In genomic region chr11:95808448-95809011, GRCm38 (mm10) we compare ENCODE assay signal across 13 mouse cellular contexts. TPM values are rescaled to one million over a fixed set of nuclear protein-coding genes. Genes with fewer than 3 reads are reported as not detected.
A peak's percentile ranks its signal among the peaks of the same experiment; 100 is the strongest.
DNase-seq lines count a peak whose midpoint lies in the region; ATAC-seq lines count a peak whose summit lies in the region.
"Had no signal": no experiment of that assay in that cellular context is flagged by ENCODE, and none has a peak within 500 bp of the region (broad histone marks: within the 10 kb centered on the region; RNA-seq: fewer than 3 reads in every experiment).

No protein-coding gene starts in this region.

- WGBS in forebrain, embryonic 10.5 days: 80% methylated on average over 5 of the region's 5 CpGs
- WGBS in forebrain, embryonic 11.5 days: 77% methylated on average over 5 of the region's 5 CpGs
- WGBS in neural tube, embryonic 11.5 days: 90% methylated on average over 5 of the region's 5 CpGs
- 75% methylated on average over 5 of the region's 5 CpGs for WGBS in neural tube, embryonic 15.5 days
- WGBS in liver, embryonic 15.5 days (ENCODE audit: insufficient replicate concordance): 24% methylated on average over 5 of the region's 5 CpGs

- H3K36me3 ChIP-seq in forebrain, embryonic 10.5 days (replicated peaks): no peaks in the 10 kb centered on the region
- H3K36me3 ChIP-seq in forebrain, embryonic 11.5 days (ENCODE audit: control insufficient read depth, insufficient read depth, low read length): no peaks in the 10 kb centered on the region
- no peaks in the 10 kb centered on the region for H3K36me3 ChIP-seq in neural tube, embryonic 11.5 days (ENCODE audit: control insufficient read depth, insufficient read depth, low read length)
- H3K36me3 ChIP-seq in neural tube, embryonic 15.5 days: no peaks in the 10 kb centered on the region
- H3K36me3 ChIP-seq in liver, embryonic 15.5 days (replicated peaks): no peaks in the 10 kb centered on the region
- H3K36me3 ChIP-seq: midbrain, embryonic 15.5 days had no signal

- no peak for DNase-seq in forebrain, embryonic 10.5 days (ENCODE audit: extremely low spot score, low spot score)
- DNase-seq in forebrain, embryonic 11.5 days (ENCODE audit: low spot score): no peak
- no peak for DNase-seq in neural tube, embryonic 11.5 days (ENCODE audit: low spot score)
- DNase-seq in thymus, adult 18-20 months: no peak
- DNase-seq in retina, embryonic 14.5 days (ENCODE audit: low spot score): no peak
- DNase-seq in cerebellum, adult 11-12 months: no peak
- DNase-seq: retina, postnatal 1 day had no signal

- peaks cover 7% of the 10 kb centered on the region; the same call in 1 of the 2 replicates for H3K9me3 ChIP-seq in forebrain, embryonic 10.5 days
- H3K9me3 ChIP-seq in forebrain, embryonic 11.5 days (ENCODE audit: control insufficient read depth, low read length): no peaks in the 10 kb centered on the region; the same call in 1 of the 2 replicates
- H3K9me3 ChIP-seq in neural tube, embryonic 11.5 days (ENCODE audit: control insufficient read depth, low read length): no peaks in the 10 kb centered on the region; the same call in 1 of the 2 replicates
- no peaks in the 10 kb centered on the region for H3K9me3 ChIP-seq in neural tube, embryonic 15.5 days (replicated peaks)
- H3K9me3 ChIP-seq in liver, embryonic 15.5 days (replicated peaks): no peaks in the 10 kb centered on the region
- H3K9me3 ChIP-seq: midbrain, embryonic 15.5 days had no signal

- no peak for ATAC-seq in forebrain, embryonic 11.5 days (replicated peaks; ENCODE audit: low FRiP score)
- ATAC-seq in neural tube, embryonic 11.5 days (ENCODE audit: insufficient read depth, low FRiP score, low TSS enrichment): no peak
- ATAC-seq in neural tube, embryonic 15.5 days (ENCODE audit: low FRiP score): no peak
- peak; percentile 93 for ATAC-seq in liver, embryonic 15.5 days (ENCODE audit: insufficient read depth)
- ATAC-seq: midbrain, embryonic 15.5 days; Patski had no signal

- 0 out of 2 replicates have a peak, but pooled peaks cover 5% of the 10 kb centered on the region for H3K27me3 ChIP-seq in forebrain, embryonic 10.5 days (ENCODE audit: poor library complexity, severe bottlenecking)
- no peaks in the 10 kb centered on the region for H3K27me3 ChIP-seq in forebrain, embryonic 11.5 days (ENCODE audit: control insufficient read depth, insufficient read depth, low read length)
- H3K27me3 ChIP-seq in neural tube, embryonic 11.5 days (ENCODE audit: control insufficient read depth, insufficient read depth, low read length): no peaks in the 10 kb centered on the region
- no peaks in the 10 kb centered on the region for H3K27me3 ChIP-seq in neural tube, embryonic 15.5 days (replicated peaks)
- H3K27me3 ChIP-seq in liver, embryonic 15.5 days: no peaks in the 10 kb centered on the region
- H3K27me3 ChIP-seq: midbrain, embryonic 15.5 days; Patski had no signal

- no peak overlapping the region for H3K9ac ChIP-seq in forebrain, embryonic 11.5 days (ENCODE audit: low read length)
- peak overlapping the region; percentile 6; the same call in 1 of the 2 replicates for H3K9ac ChIP-seq in neural tube, embryonic 11.5 days (ENCODE audit: low read length)
- no peak overlapping the region for H3K9ac ChIP-seq in neural tube, embryonic 15.5 days (replicated peaks)
- H3K9ac ChIP-seq in liver, embryonic 15.5 days: peak overlapping the region; percentile 73
- H3K9ac ChIP-seq: midbrain, embryonic 15.5 days had no signal

- no peak overlapping the region for H3K4me2 ChIP-seq in forebrain, embryonic 11.5 days (ENCODE audit: low read depth, low read length, severe bottlenecking)
- H3K4me2 ChIP-seq in neural tube, embryonic 11.5 days (ENCODE audit: low read depth): no peak overlapping the region
- H3K4me2 ChIP-seq in neural tube, embryonic 15.5 days: no peak overlapping the region
- peak overlapping the region; percentile 73 for H3K4me2 ChIP-seq in liver, embryonic 15.5 days
- H3K4me2 ChIP-seq: midbrain, embryonic 15.5 days had no signal

- peak overlapping the region; percentile 36 for H3K27ac ChIP-seq in forebrain, embryonic 10.5 days
- H3K27ac ChIP-seq in forebrain, embryonic 11.5 days (ENCODE audit: low read depth, low read length): no peak overlapping the region
- no peak overlapping the region for H3K27ac ChIP-seq in neural tube, embryonic 11.5 days (ENCODE audit: low read depth, low read length)
- H3K27ac ChIP-seq in neural tube, embryonic 15.5 days (replicated peaks): no peak overlapping the region
- peak overlapping the region; percentile 100 for H3K27ac ChIP-seq in liver, embryonic 15.5 days (replicated peaks)
- H3K27ac ChIP-seq: midbrain, embryonic 15.5 days had no signal

- no peak overlapping the region for H3K4me3 ChIP-seq in forebrain, embryonic 10.5 days
- H3K4me3 ChIP-seq in forebrain, embryonic 11.5 days (ENCODE audit: low read depth, low read length): no peak overlapping the region
- H3K4me3 ChIP-seq in neural tube, embryonic 11.5 days (ENCODE audit: low read depth, low read length): no peak overlapping the region
- no peak overlapping the region for H3K4me3 ChIP-seq in neural tube, embryonic 15.5 days (replicated peaks)
- H3K4me3 ChIP-seq in liver, embryonic 15.5 days (replicated peaks): peak overlapping the region; percentile 44
- H3K4me3 ChIP-seq: midbrain, embryonic 15.5 days had no signal

- H3K4me1 ChIP-seq in forebrain, embryonic 10.5 days: peaks cover 15% of the 10 kb centered on the region
- H3K4me1 ChIP-seq in forebrain, embryonic 11.5 days (replicated peaks; ENCODE audit: control insufficient read depth, insufficient read depth, low read length): no peaks in the 10 kb centered on the region; the same call in 1 of the 2 replicates
- H3K4me1 ChIP-seq in neural tube, embryonic 11.5 days (ENCODE audit: control insufficient read depth, insufficient read depth, low read length): no peaks in the 10 kb centered on the region; the same call in 1 of the 2 replicates
- no peaks in the 10 kb centered on the region for H3K4me1 ChIP-seq in neural tube, embryonic 15.5 days
- peaks cover 92% of the 10 kb centered on the region for H3K4me1 ChIP-seq in liver, embryonic 15.5 days (replicated peaks)

RNA-seq across cellular contexts. Expression of gene Phospho1, which starts 15.8 kb away (rescaled TPM):
- not detected in 2 replicates for polyA plus RNA-seq in forebrain, embryonic 10.5 days (2016; fragmentation: Nextera tagmentation; extraction: Ambion mirVana)
- 0.51 TPM in 1 of 2 replicates, not detected in the other for polyA plus RNA-seq in forebrain, embryonic 11.5 days (2014; fragmentation: Nextera tagmentation; extraction: Ambion mirVana)
- not detected in 2 replicates for polyA plus RNA-seq in neural tube, embryonic 11.5 days (2014; fragmentation: Nextera tagmentation; extraction: Ambion mirVana)
- 0.64 TPM in 1 of 2 replicates, not detected in the other for polyA plus RNA-seq in neural tube, embryonic 15.5 days (2015; fragmentation: Nextera tagmentation; extraction: Ambion mirVana)
- 6.4 and 7.1 TPM in 2 replicates for polyA plus RNA-seq in liver, embryonic 15.5 days (2015; fragmentation: Nextera tagmentation; extraction: Ambion mirVana)
- polyA plus RNA-seq: embryonic facial prominence, embryonic 11.5 days; kidney, embryonic 16.5 days; midbrain, embryonic 15.5 days had no signal

RNA-seq across cellular contexts. Expression of gene Gngt2, which starts 28.5 kb away (rescaled TPM):
- polyA plus RNA-seq in forebrain, embryonic 10.5 days (2016; fragmentation: Nextera tagmentation; extraction: Ambion mirVana): 6.7 and 7.3 TPM in 2 replicates
- polyA plus RNA-seq in forebrain, embryonic 11.5 days (2014; fragmentation: Nextera tagmentation; extraction: Ambion mirVana): 3.5 and 5.1 TPM in 2 replicates
- 6.6 and 8.5 TPM in 2 replicates for polyA plus RNA-seq in neural tube, embryonic 11.5 days (2014; fragmentation: Nextera tagmentation; extraction: Ambion mirVana)
- 3.5 and 13.2 TPM in 2 replicates for polyA plus RNA-seq in neural tube, embryonic 15.5 days (2015; fragmentation: Nextera tagmentation; extraction: Ambion mirVana)
- polyA plus RNA-seq in liver, embryonic 15.5 days (2015; fragmentation: Nextera tagmentation; extraction: Ambion mirVana): 20.1 and 22.1 TPM in 2 replicates
- polyA plus RNA-seq: Patski had no signal

RNA-seq across cellular contexts. Expression of gene Abi3, which starts 33.7 kb away (rescaled TPM):
- polyA plus RNA-seq in forebrain, embryonic 10.5 days (2016; fragmentation: Nextera tagmentation; extraction: Ambion mirVana): 2.3 and 4.6 TPM in 2 replicates
- 0.97 and 1.1 TPM in 2 replicates for polyA plus RNA-seq in forebrain, embryonic 11.5 days (2014; fragmentation: Nextera tagmentation; extraction: Ambion mirVana)
- 0.82 and 1.4 TPM in 2 replicates for polyA plus RNA-seq in neural tube, embryonic 11.5 days (2014; fragmentation: Nextera tagmentation; extraction: Ambion mirVana)
- polyA plus RNA-seq in neural tube, embryonic 15.5 days (2015; fragmentation: Nextera tagmentation; extraction: Ambion mirVana): 1.6 and 15.2 TPM in 2 replicates
- 6.9 and 7.0 TPM in 2 replicates for polyA plus RNA-seq in liver, embryonic 15.5 days (2015; fragmentation: Nextera tagmentation; extraction: Ambion mirVana)
- polyA plus RNA-seq: Patski had no signal

Comparison
In these comparisons a context has a peak if more than half of its experiments do, and no peak if none do; other contexts are left out.
1. H3K27ac ChIP-seq: peak in forebrain, embryonic 10.5 days (single experiment) and liver, embryonic 15.5 days (single experiment); none in forebrain, embryonic 11.5 days (single experiment), neural tube, embryonic 11.5 days (single experiment) and neural tube, embryonic 15.5 days (single experiment).
2. H3K9ac ChIP-seq: peak in neural tube, embryonic 11.5 days (single experiment) and liver, embryonic 15.5 days (single experiment); none in forebrain, embryonic 11.5 days (single experiment) and neural tube, embryonic 15.5 days (single experiment).